Mouse (Mus musculus) neural tube, embryonic 15.5 days (tissue): ENCODE measurements around the gene Ndufb10. TPM values are rescaled to one million over a fixed set of nuclear protein-coding genes. Genes with fewer than 3 reads are reported as not detected.
A peak's percentile ranks its signal among the peaks of the same experiment; 100 is the strongest.

ENCODE experiments used
- ATAC-seq: fragments of 200-750 bp; cut with Nextera tagmentation; 2 replicates; pipeline ENCODE4 v1.8.0; 2017; ENCODE audit warnings: mild to moderate bottlenecking, moderate TSS enrichment, moderate library complexity; ENCODE audit not compliant: low FRiP score
- H3K27ac ChIP-seq: fragments of 300-500 bp; sonication (generic); replicated peaks from 2 replicates; pipeline ENCODE4 v1.5.1; 2015; ENCODE audit warnings: mild to moderate bottlenecking, inconsistent platforms
- H3K27me3 ChIP-seq: fragments of 300-500 bp; sonication (generic); replicated peaks from 2 replicates; pipeline ENCODE4 v1.6.1; 2015; ENCODE audit warnings: inconsistent platforms
- H3K36me3 ChIP-seq: fragments of 300-500 bp; sonication (generic); 2 replicates; pipeline ENCODE4 v1.6.1; 2015; ENCODE audit warnings: inconsistent platforms
- H3K4me1 ChIP-seq: fragments of 300-500 bp; sonication (generic); 2 replicates; pipeline ENCODE4 v1.6.1; 2015; ENCODE audit warnings: inconsistent platforms
- H3K4me2 ChIP-seq: fragments of 300-500 bp; sonication (generic); 2 replicates; pipeline ENCODE4 v1.6.1; 2015; ENCODE audit warnings: inconsistent platforms, mild to moderate bottlenecking, moderate library complexity
- H3K4me3 ChIP-seq: fragments of 300-500 bp; sonication (generic); replicated peaks from 2 replicates; pipeline ENCODE4 v1.5.1; 2015; ENCODE audit warnings: mild to moderate bottlenecking, inconsistent platforms
- H3K9ac ChIP-seq: fragments of 300-500 bp; sonication (generic); replicated peaks from 2 replicates; pipeline ENCODE4 v1.6.1; 2015; ENCODE audit warnings: mild to moderate bottlenecking, inconsistent platforms
- H3K9me3 ChIP-seq: fragments of 300-500 bp; sonication (generic); replicated peaks from 2 replicates; pipeline ENCODE4 v1.6.1; 2016; ENCODE audit warnings: inconsistent platforms
- WGBS: fragments of 180-500 bp; shearing (Covaris S2); methylation state at CpG from one replicate; pipeline ENCODE4 v1.1.7; 2015; ENCODE audit warnings: mixed read lengths; 5-methylcytosine and 5-hydroxymethylcytosine counted together
- polyA plus RNA-seq: library from polyadenylated mRNA; unstranded; fragments of >200 nt; fragmentation: Nextera tagmentation; extraction: Ambion mirVana; gene quantifications from 2 replicates; pipeline ENCODE4 v1.2.1, GENCODE M21; 2015

Ndufb10 gene
- polyA plus RNA-seq = 302 and 304 TPM in 2 replicates

GRCm38 (mm10) chr17:24724184-24724583, at the start of gene Ndufb10:
Gene Ndufb10, minus strand, starts transcription at chr17:24724478.
- Histone ChIP-seq H3K36me3 (peaks cover 15% of the 10 kb centered on the region), H3K4me3 (peak within 1 kb of the TSS; percentile 84), H3K9ac (peak within 1 kb of the TSS; percentile 98), H3K4me1 (peaks cover 31% of the 10 kb centered on the region), H3K27ac (peak within 1 kb of the TSS; percentile 90), H3K4me2 (peak within 1 kb of the TSS; percentile 91), H3K9me3 (no peaks in the 10 kb centered on the region), H3K27me3 (no peaks in the 10 kb centered on the region)
- peak; percentile 67 for ATAC-seq
- WGBS = under 1% methylated on average over 30 of the region's 30 CpGs

- ATAC-seq = no peak
- H3K36me3 ChIP-seq = no peaks in the 10 kb centered on the region
- no peak overlapping the region for H3K9ac ChIP-seq
- no peak overlapping the region for H3K4me2 ChIP-seq
- WGBS = 81% methylated on average over 5 of the region's 5 CpGs
- H3K4me1 ChIP-seq = no peaks in the 10 kb centered on the region
- no peak overlapping the region for H3K4me3 ChIP-seq
- H3K9me3 ChIP-seq = no peaks in the 10 kb centered on the region
- no peak overlapping the region for H3K27ac ChIP-seq
- peaks cover 6% of the 10 kb centered on the region; the same call in 1 of the 2 replicates for H3K27me3 ChIP-seq
Measured at GRCm38 (mm10) chr17:24773241-24773640, 49.0 kb upstream of the Ndufb10 start.

- Histone ChIP-seq H3K4me2 (no peak overlapping the region), H3K27ac (no peak overlapping the region), H3K9me3 (no peaks in the 10 kb centered on the region), H3K4me1 (no peaks in the 10 kb centered on the region), H3K36me3 (no peaks in the 10 kb centered on the region), H3K4me3 (no peak overlapping the region), H3K9ac (no peak overlapping the region), H3K27me3 (peaks cover 8% of the 10 kb centered on the region; the same call in 1 of the 2 replicates)
- WGBS = 40% methylated on average over 3 of the region's 3 CpGs
- no peak for ATAC-seq
Measured at GRCm38 (mm10) chr17:24769146-24769545, 44.9 kb upstream of the Ndufb10 start.

- H3K4me3 ChIP-seq = no peak overlapping the region
- H3K36me3 ChIP-seq = no peaks in the 10 kb centered on the region
- H3K9me3 ChIP-seq = no peaks in the 10 kb centered on the region
- ATAC-seq = no peak
- H3K27ac ChIP-seq = no peak overlapping the region
- no peaks in the 10 kb centered on the region for H3K4me1 ChIP-seq
- peaks cover 3% of the 10 kb centered on the region; the same call in 1 of the 2 replicates for H3K27me3 ChIP-seq
- whole genome bisulfite sequencing = 34% methylated on average over 12 of the region's 12 CpGs
- H3K9ac ChIP-seq = no peak overlapping the region
- H3K4me2 ChIP-seq = no peak overlapping the region
Measured at GRCm38 (mm10) chr17:24766266-24766875, 42.1 kb upstream of the Ndufb10 start.

GRCm38 (mm10) chr17:24765016-24765905, 41.0 kb upstream of the Ndufb10 start:
- Histone ChIP-seq H3K36me3 (no peaks in the 10 kb centered on the region), H3K4me1 (no peaks in the 10 kb centered on the region), H3K9me3 (0 out of 2 replicates have a peak, but pooled peaks cover 5% of the 10 kb centered on the region), H3K4me3 (no peak overlapping the region), H3K27ac (no peak overlapping the region), H3K27me3 (peaks cover 3% of the 10 kb centered on the region; the same call in 1 of the 2 replicates), H3K9ac (no peak overlapping the region), H3K4me2 (no peak overlapping the region)
- ATAC-seq = no peak
- 66% methylated on average over 21 of the region's 22 CpGs for WGBS

GRCm38 (mm10) chr17:24761121-24761520, 36.8 kb upstream of the Ndufb10 start:
- WGBS = 45% methylated on average over 5 of the region's 5 CpGs

GRCm38 (mm10) chr17:24757394-24757793, 33.1 kb upstream of the Ndufb10 start:
- peaks cover 10% of the 10 kb centered on the region for H3K4me1 ChIP-seq
- H3K9ac ChIP-seq = no peak overlapping the region
- H3K4me2 ChIP-seq = no peak overlapping the region
- H3K4me3 ChIP-seq = no peak overlapping the region
- H3K27me3 ChIP-seq = peaks cover 44% of the 10 kb centered on the region
- no peak for ATAC-seq
- 0 out of 2 replicates have a peak, but pooled peaks cover 5% of the 10 kb centered on the region for H3K9me3 ChIP-seq
- 87% methylated on average over 1 of the region's 1 CpGs for WGBS
- H3K36me3 ChIP-seq = no peaks in the 10 kb centered on the region
- H3K27ac ChIP-seq = no peak overlapping the region

More at GRCm38 (mm10) chr17:24761121-24761520, 36.8 kb upstream of the Ndufb10 start:
- H3K27me3 ChIP-seq = peaks cover 10% of the 10 kb centered on the region
- no peak overlapping the region for H3K4me2 ChIP-seq
- H3K27ac ChIP-seq = no peak overlapping the region
- 0 out of 2 replicates have a peak, but pooled peaks cover 5% of the 10 kb centered on the region for H3K9me3 ChIP-seq
- H3K36me3 ChIP-seq = no peaks in the 10 kb centered on the region
- no peak for ATAC-seq
- H3K4me3 ChIP-seq = no peak overlapping the region
- no peaks in the 10 kb centered on the region for H3K4me1 ChIP-seq
- no peak overlapping the region for H3K9ac ChIP-seq

- H3K4me3 ChIP-seq = peak within 1 kb of the TSS; percentile 42
- H3K27ac ChIP-seq = no peak within 1 kb of the TSS
- H3K9me3 ChIP-seq = no peaks in the 10 kb centered on the region
- H3K36me3 ChIP-seq = no peaks in the 10 kb centered on the region
- peaks cover 14% of the 10 kb centered on the region for H3K4me1 ChIP-seq
- peak within 1 kb of the TSS; percentile 30; the same call in 1 of the 2 replicates for H3K9ac ChIP-seq
- no peak for ATAC-seq
- H3K4me2 ChIP-seq = peak within 1 kb of the TSS; percentile 91
- WGBS = 1% methylated on average over 48 of the region's 82 CpGs
- H3K27me3 ChIP-seq = peaks cover 78% of the 10 kb centered on the region
Measured at GRCm38 (mm10) chr17:24752415-24753394, 28.4 kb upstream of the Ndufb10 start, which contains the start of gene Hs3st6. Gene Hs3st6, plus strand, starts transcription at chr17:24752988.

- WGBS = 25% methylated on average over 4 of the region's 4 CpGs
- no peak overlapping the region for H3K4me2 ChIP-seq
- H3K9me3 ChIP-seq = no peaks in the 10 kb centered on the region
- H3K36me3 ChIP-seq = no peaks in the 10 kb centered on the region
- H3K4me1 ChIP-seq = peaks cover 14% of the 10 kb centered on the region
- no peak for ATAC-seq
- H3K9ac ChIP-seq = no peak overlapping the region
- peaks cover 81% of the 10 kb centered on the region for H3K27me3 ChIP-seq
- no peak overlapping the region for H3K27ac ChIP-seq
- no peak overlapping the region for H3K4me3 ChIP-seq
Measured at GRCm38 (mm10) chr17:24751528-24751927, 27.2 kb upstream of the Ndufb10 start.

GRCm38 (mm10) chr17:24746986-24747385, 22.7 kb upstream of the Ndufb10 start:
- Histone ChIP-seq H3K27me3 (peaks cover 39% of the 10 kb centered on the region), H3K4me3 (no peak overlapping the region), H3K27ac (no peak overlapping the region), H3K4me1 (no peaks in the 10 kb centered on the region), H3K9me3 (no peaks in the 10 kb centered on the region), H3K36me3 (no peaks in the 10 kb centered on the region), H3K9ac (no peak overlapping the region), H3K4me2 (no peak overlapping the region)
- ATAC-seq = no peak
- WGBS = 43% methylated on average over 4 of the region's 4 CpGs
